Mouse (Mus musculus) kidney, adult 2 months (tissue): ENCODE results near the gene Anxa2.

Experiments
- CTCF ChIP-seq: fragments of 200-500 bp; conservative IDR thresholded peaks from 2 replicates; pipeline ENCODE4 v1.5.1; 2011; ENCODE audit warnings: low read depth, mild to moderate bottlenecking, control low read depth, low read length, moderate library complexity, mixed read lengths; ENCODE audit not compliant: insufficient read depth, insufficient read length
- POLR2A ChIP-seq: fragments of 200-500 bp; IDR thresholded peaks from one replicate; pipeline ENCODE4 v1.6.1; 2011; ENCODE audit warnings: low read depth, low read length, control low read depth

GRCm38 (mm10) chr9:69455391-69455790, 2.0 kb downstream of the Anxa2 start:
- TF ChIP-seq CTCF (no peak), POLR2A (no peak)
